ENCODE assay signal across 12 mouse cellular contexts in genomic region chr5:100915411-100915810, GRCm38 (mm10).
"Had no signal": no experiment of that assay in that cellular context is flagged by ENCODE, and none has a peak within 500 bp of the region (broad histone marks: within the 10 kb centered on the region; RNA-seq: fewer than 3 reads in every experiment).

No protein-coding gene starts in this region.

- H3K9me3 ChIP-seq: lung, embryonic 15.5 days; megakaryocyte, embryonic 14.5 days; midbrain, embryonic 10.5 days; midbrain, embryonic 12.5 days; neural tube, embryonic 13.5 days; neural tube, embryonic 15.5 days; stomach, embryonic 15.5 days had no signal

- H3K4me2 ChIP-seq: lung, embryonic 15.5 days; midbrain, embryonic 12.5 days; neural tube, embryonic 13.5 days; neural tube, embryonic 15.5 days; stomach, embryonic 15.5 days had no signal

- ATAC-seq: midbrain, embryonic 16.5 days had no signal

- H3K4me1 ChIP-seq: lung, embryonic 15.5 days; midbrain, embryonic 10.5 days; neural tube, embryonic 13.5 days; neural tube, embryonic 15.5 days; stomach, embryonic 15.5 days had no signal

- H3K27me3 ChIP-seq: stomach, embryonic 15.5 days had no signal

- H3K36me3 ChIP-seq: lung, embryonic 15.5 days; midbrain, embryonic 10.5 days; midbrain, embryonic 12.5 days; neural tube, embryonic 13.5 days; neural tube, embryonic 15.5 days; stomach, embryonic 15.5 days had no signal

- H3K27ac ChIP-seq: lung, embryonic 15.5 days; macrophage; midbrain, embryonic 10.5 days; midbrain, embryonic 12.5 days; neural tube, embryonic 13.5 days; neural tube, embryonic 15.5 days; stomach, embryonic 15.5 days; stomach, postnatal 0 days had no signal

- H3K4me3 ChIP-seq: lung, embryonic 15.5 days; megakaryocyte, embryonic 14.5 days; midbrain, embryonic 10.5 days; midbrain, embryonic 12.5 days; myocyte; neural tube, embryonic 13.5 days; neural tube, embryonic 15.5 days; stomach, embryonic 15.5 days had no signal

- H3K9ac ChIP-seq: liver, postnatal 0 days; lung, embryonic 15.5 days; midbrain, embryonic 12.5 days; neural tube, embryonic 13.5 days; neural tube, embryonic 15.5 days; stomach, embryonic 15.5 days had no signal
